Mouse (Mus musculus): ENCODE results near the gene 8030474K03Rik. TPM values are rescaled to one million over a fixed set of nuclear protein-coding genes. Genes with fewer than 3 reads are reported as not detected.

8030474K03Rik gene
- polyA plus RNA-seq, 2 experiments: 0.11 to 0.15 TPM

GRCm38 (mm10) chrX:101769478-101769877, 25.0 kb upstream of the 8030474K03Rik start:
- DNase-seq (ENCODE audit: low spot score) (no peak), ATAC-seq (ENCODE audit: low FRiP score, low read depth) (no peak)
- Histone ChIP-seq H3K27me3 (ENCODE audit: control insufficient read depth, insufficient read depth, low read length) (no peaks in the 10 kb centered on the region), H3K36me3 (ENCODE audit: control insufficient read depth, insufficient read depth, low read length) (no peaks in the 10 kb centered on the region), H3K9ac (ENCODE audit: low read depth, low read length, severe bottlenecking) (no peak overlapping the region), H3K4me3 (replicated peaks; ENCODE audit: low read length) (no peak overlapping the region), H3K9me3 (ENCODE audit: control insufficient read depth, low read length) (no peaks in the 10 kb centered on the region), H3K4me1 (ENCODE audit: control insufficient read depth, insufficient read depth, low read length) (no peaks in the 10 kb centered on the region), H3K27ac (replicated peaks; ENCODE audit: low read depth, low read length) (no peak overlapping the region), H3K4me2 (replicated peaks; ENCODE audit: low read depth, low read length, severe bottlenecking) (no peak overlapping the region)
- 54% methylated on average over 2 of the region's 2 CpGs for WGBS
- no peak for TF ChIP-seq POLR2A (IDR thresholded peaks at IDR 0.05; ENCODE audit: borderline replicate concordance, extremely low read depth, insufficient read depth, insufficient read length)

- WGBS: 46% methylated on average over 3 of the region's 3 CpGs
- TF ChIP-seq POLR2A (IDR thresholded peaks at IDR 0.05; ENCODE audit: borderline replicate concordance, extremely low read depth, insufficient read depth, insufficient read length): no peak
Observed at GRCm38 (mm10) chrX:101770307-101770706, 24.1 kb upstream of the 8030474K03Rik start.

GRCm38 (mm10) chrX:101772035-101772434, 22.4 kb upstream of the 8030474K03Rik start:
- H3K36me3 ChIP-seq (ENCODE audit: control insufficient read depth, insufficient read depth, low read length): no peaks in the 10 kb centered on the region
- ATAC-seq (ENCODE audit: low FRiP score, low read depth) (no peak), DNase-seq (ENCODE audit: low spot score) (peak; percentile 15)
- no peak overlapping the region for H3K4me3 ChIP-seq (replicated peaks; ENCODE audit: low read length)
- H3K9me3 ChIP-seq (ENCODE audit: control insufficient read depth, low read length): no peaks in the 10 kb centered on the region
- no peak overlapping the region for H3K27ac ChIP-seq (replicated peaks; ENCODE audit: low read depth, low read length)
- H3K9ac ChIP-seq (ENCODE audit: low read depth, low read length, severe bottlenecking): no peak overlapping the region
- H3K4me2 ChIP-seq (replicated peaks; ENCODE audit: low read depth, low read length, severe bottlenecking): no peak overlapping the region
- no peak for TF ChIP-seq POLR2A (IDR thresholded peaks at IDR 0.05; ENCODE audit: borderline replicate concordance, extremely low read depth, insufficient read depth, insufficient read length)
- H3K4me1 ChIP-seq (ENCODE audit: control insufficient read depth, insufficient read depth, low read length): no peaks in the 10 kb centered on the region
- 38% methylated on average over 5 of the region's 5 CpGs for WGBS
- no peaks in the 10 kb centered on the region for H3K27me3 ChIP-seq (ENCODE audit: control insufficient read depth, insufficient read depth, low read length)

More at GRCm38 (mm10) chrX:101770307-101770706, 24.1 kb upstream of the 8030474K03Rik start:
- H3K27me3 ChIP-seq (ENCODE audit: control insufficient read depth, insufficient read depth, low read length): no peaks in the 10 kb centered on the region
- H3K36me3 ChIP-seq (ENCODE audit: control insufficient read depth, insufficient read depth, low read length): no peaks in the 10 kb centered on the region
- no peak overlapping the region for H3K27ac ChIP-seq (replicated peaks; ENCODE audit: low read depth, low read length)
- no peak for DNase-seq (ENCODE audit: low spot score)
- no peaks in the 10 kb centered on the region for H3K4me1 ChIP-seq (ENCODE audit: control insufficient read depth, insufficient read depth, low read length)
- H3K4me3 ChIP-seq (replicated peaks; ENCODE audit: low read length): no peak overlapping the region
- no peak overlapping the region for H3K4me2 ChIP-seq (replicated peaks; ENCODE audit: low read depth, low read length, severe bottlenecking)
- H3K9ac ChIP-seq (ENCODE audit: low read depth, low read length, severe bottlenecking): no peak overlapping the region
- ATAC-seq (ENCODE audit: low FRiP score, low read depth): no peak
- no peaks in the 10 kb centered on the region for H3K9me3 ChIP-seq (ENCODE audit: control insufficient read depth, low read length)

- Histone ChIP-seq H3K4me1 (ENCODE audit: control insufficient read depth, insufficient read depth, low read length) (no peaks in the 10 kb centered on the region), H3K27ac (replicated peaks; ENCODE audit: low read depth, low read length) (no peak overlapping the region), H3K9me3 (ENCODE audit: control insufficient read depth, low read length) (no peaks in the 10 kb centered on the region), H3K4me2 (replicated peaks; ENCODE audit: low read depth, low read length, severe bottlenecking) (no peak overlapping the region), H3K27me3 (ENCODE audit: control insufficient read depth, insufficient read depth, low read length) (no peaks in the 10 kb centered on the region), H3K36me3 (ENCODE audit: control insufficient read depth, insufficient read depth, low read length) (no peaks in the 10 kb centered on the region), H3K4me3 (replicated peaks; ENCODE audit: low read length) (no peak overlapping the region), H3K9ac (ENCODE audit: low read depth, low read length, severe bottlenecking) (no peak overlapping the region)
- DNase-seq (ENCODE audit: low spot score) (peak; percentile 61), ATAC-seq (ENCODE audit: low FRiP score, low read depth) (no peak; the same call in 1 of the 2 replicates)
- no peak for TF ChIP-seq POLR2A (IDR thresholded peaks at IDR 0.05; ENCODE audit: borderline replicate concordance, extremely low read depth, insufficient read depth, insufficient read length)
- WGBS: 33% methylated on average over 4 of the region's 4 CpGs
Observed at GRCm38 (mm10) chrX:101791551-101791950, 2.9 kb upstream of the 8030474K03Rik start.

- Histone ChIP-seq H3K36me3 (ENCODE audit: control insufficient read depth, insufficient read depth, low read length) (no peaks in the 10 kb centered on the region), H3K4me2 (replicated peaks; ENCODE audit: low read depth, low read length, severe bottlenecking) (no peak overlapping the region), H3K4me3 (replicated peaks; ENCODE audit: low read length) (no peak overlapping the region), H3K27ac (replicated peaks; ENCODE audit: low read depth, low read length) (no peak overlapping the region), H3K4me1 (ENCODE audit: control insufficient read depth, insufficient read depth, low read length) (no peaks in the 10 kb centered on the region), H3K9ac (ENCODE audit: low read depth, low read length, severe bottlenecking) (no peak overlapping the region), H3K27me3 (ENCODE audit: control insufficient read depth, insufficient read depth, low read length) (no peaks in the 10 kb centered on the region), H3K9me3 (ENCODE audit: control insufficient read depth, low read length) (no peaks in the 10 kb centered on the region)
- DNase-seq (ENCODE audit: low spot score) (peak; percentile 8), ATAC-seq (ENCODE audit: low FRiP score, low read depth) (no peak)
- no peak for TF ChIP-seq POLR2A (IDR thresholded peaks at IDR 0.05; ENCODE audit: borderline replicate concordance, extremely low read depth, insufficient read depth, insufficient read length)
- WGBS: 30% methylated on average over 2 of the region's 2 CpGs
Observed at GRCm38 (mm10) chrX:101805512-101805911, 11.1 kb downstream of the 8030474K03Rik start.

GRCm38 (mm10) chrX:101811750-101812149, 17.3 kb downstream of the 8030474K03Rik start:
- no peak for TF ChIP-seq POLR2A (IDR thresholded peaks at IDR 0.05; ENCODE audit: borderline replicate concordance, extremely low read depth, insufficient read depth, insufficient read length)
- ATAC-seq (ENCODE audit: low FRiP score, low read depth) (no peak), DNase-seq (ENCODE audit: low spot score) (no peak)
- Histone ChIP-seq H3K4me3 (replicated peaks; ENCODE audit: low read length) (no peak overlapping the region), H3K36me3 (ENCODE audit: control insufficient read depth, insufficient read depth, low read length) (no peaks in the 10 kb centered on the region), H3K27ac (replicated peaks; ENCODE audit: low read depth, low read length) (no peak overlapping the region), H3K9me3 (ENCODE audit: control insufficient read depth, low read length) (no peaks in the 10 kb centered on the region), H3K4me2 (replicated peaks; ENCODE audit: low read depth, low read length, severe bottlenecking) (no peak overlapping the region), H3K4me1 (ENCODE audit: control insufficient read depth, insufficient read depth, low read length) (no peaks in the 10 kb centered on the region), H3K9ac (ENCODE audit: low read depth, low read length, severe bottlenecking) (no peak overlapping the region), H3K27me3 (ENCODE audit: control insufficient read depth, insufficient read depth, low read length) (no peaks in the 10 kb centered on the region)
- 65% methylated on average over 3 of the region's 3 CpGs for WGBS

Data from limb, embryonic 14.5 days (tissue).